Mouse (Mus musculus): ENCODE data around the gene Gm20431.

The Gm20431 gene

DNA sequence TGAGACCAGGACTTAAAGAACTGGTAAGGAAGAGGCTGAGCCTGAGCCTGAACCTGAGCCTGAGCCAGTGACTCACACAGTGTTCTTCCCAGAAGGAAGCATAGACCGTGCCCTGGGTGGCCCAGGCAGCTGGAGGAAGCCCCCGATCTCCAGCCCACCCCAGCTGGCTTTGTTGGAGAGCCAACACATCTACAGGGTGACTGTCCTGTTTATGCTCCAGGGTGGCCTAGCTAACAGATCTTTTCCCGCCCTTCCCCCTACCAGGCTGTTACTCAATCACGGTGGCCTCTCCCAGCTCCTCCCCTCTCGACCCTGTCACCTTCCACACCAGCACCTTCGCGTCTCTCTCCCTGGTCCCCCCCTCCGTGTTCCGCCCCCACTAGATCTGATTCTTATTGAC lies 74.3 kb downstream of the Gm20431 start:
- in situ Hi-C loops (cut with MboI; ENCODE audit: unreplicated experiment in 2 of 2): no loop called here

DNA sequence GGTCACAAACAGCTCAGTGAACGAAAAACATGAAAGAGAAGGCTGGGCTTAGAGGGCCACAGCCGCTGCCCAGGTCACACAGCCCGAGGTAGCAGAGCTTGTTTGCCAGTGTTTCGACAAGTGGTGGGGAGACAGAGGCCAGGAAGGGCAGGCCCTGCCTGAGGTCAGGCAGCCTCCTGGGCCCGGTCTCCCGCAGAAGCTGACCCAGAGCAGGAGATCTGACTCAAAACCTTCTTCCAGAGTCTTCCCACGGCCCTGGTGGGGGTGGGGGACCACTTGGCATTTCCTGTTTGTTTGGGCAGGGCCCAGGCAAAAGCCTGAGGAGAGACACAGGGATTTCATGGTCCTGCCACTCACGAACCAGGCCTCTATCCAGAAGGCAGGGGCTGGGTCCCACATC lies 75.3 kb downstream of the Gm20431 start:
- in situ Hi-C loops (cut with MboI; ENCODE audit: unreplicated experiment in 2 of 2): no loop called here

DNA sequence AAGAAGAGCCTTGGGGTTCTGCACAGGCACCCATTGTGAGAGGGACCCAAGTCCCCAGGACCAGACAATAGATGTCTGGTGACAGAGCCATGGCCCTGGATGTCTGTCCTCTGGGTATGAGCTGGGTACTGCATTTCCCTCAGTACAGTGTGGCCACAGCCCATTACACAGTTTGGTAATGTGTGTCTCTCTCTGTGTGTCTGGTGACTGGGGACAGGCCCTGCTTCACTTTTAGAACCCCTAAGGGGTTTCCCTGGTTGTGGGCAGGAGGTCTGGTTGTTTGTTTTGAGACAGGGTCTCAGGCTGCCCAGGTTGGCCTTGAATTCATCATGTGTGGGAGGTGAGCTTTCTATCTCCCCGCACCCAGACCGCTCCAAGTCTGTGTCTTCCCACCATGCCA lies 76.0 kb downstream of the Gm20431 start:
- in situ Hi-C loops (cut with MboI; ENCODE audit: unreplicated experiment in 2 of 2): no loop called here

DNA sequence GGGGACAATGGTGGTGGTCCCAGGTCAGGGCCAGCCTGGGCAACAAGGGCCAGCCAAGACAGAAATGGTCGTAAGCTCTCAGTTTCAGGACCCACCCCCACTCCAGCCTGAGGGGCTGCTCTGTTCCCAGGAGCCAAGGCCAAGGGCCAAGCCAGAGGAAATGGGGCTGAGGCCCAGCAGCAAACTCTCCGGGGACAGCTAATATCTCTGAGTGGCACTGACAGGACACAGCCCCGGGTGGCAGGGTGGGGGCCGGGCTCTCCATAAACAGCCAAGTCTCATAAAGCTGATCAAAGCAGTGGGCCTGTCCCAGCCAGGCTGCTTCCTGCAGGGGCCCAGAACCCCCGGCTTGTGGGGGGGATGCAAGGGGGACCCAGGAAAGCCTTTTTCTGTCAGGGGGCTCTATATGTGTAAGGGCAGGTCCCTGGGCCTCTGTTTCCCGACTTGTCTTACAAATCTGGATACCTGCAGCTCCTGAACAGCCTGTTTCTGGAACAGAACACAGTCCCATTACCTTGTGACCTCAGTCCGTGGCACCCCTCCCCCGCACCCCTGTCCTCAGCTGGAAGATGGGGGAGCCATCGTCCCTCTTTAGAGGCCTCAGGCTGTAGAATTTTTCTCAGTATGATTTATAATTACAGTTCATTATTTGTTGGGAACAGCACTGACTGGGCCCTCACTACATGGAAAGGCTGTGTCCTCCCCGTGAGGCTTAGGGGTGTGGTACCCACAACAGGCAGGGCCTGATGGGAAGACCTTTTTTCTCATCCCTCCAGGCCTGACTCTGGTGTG lies 77.9 kb downstream of the Gm20431 start:
- in situ Hi-C loops (cut with MboI; ENCODE audit: unreplicated experiment in 2 of 2): no loop called here

DNA sequence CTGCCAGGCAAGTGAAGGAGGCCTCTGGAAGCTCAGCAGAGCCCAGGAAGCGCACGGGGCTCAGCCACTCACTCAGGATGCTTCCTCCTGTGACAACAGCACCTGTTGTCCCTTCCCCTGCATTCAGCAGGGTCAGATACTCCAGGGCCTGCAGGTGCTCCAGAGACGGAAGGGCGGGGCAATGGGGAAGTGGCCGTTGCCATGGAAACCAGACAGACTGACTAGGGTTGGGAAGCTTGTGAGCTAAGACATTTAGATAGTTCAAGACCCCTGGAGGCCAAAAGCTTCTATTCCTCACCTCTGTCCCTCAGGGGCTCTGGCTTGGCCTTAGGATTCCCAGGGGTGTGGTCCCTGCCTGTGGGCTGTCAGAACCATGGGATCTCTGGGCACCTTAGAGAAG lies 82.8 kb downstream of the Gm20431 start:
- in situ Hi-C loops (cut with MboI; ENCODE audit: unreplicated experiment in 2 of 2): no loop called here

DNA sequence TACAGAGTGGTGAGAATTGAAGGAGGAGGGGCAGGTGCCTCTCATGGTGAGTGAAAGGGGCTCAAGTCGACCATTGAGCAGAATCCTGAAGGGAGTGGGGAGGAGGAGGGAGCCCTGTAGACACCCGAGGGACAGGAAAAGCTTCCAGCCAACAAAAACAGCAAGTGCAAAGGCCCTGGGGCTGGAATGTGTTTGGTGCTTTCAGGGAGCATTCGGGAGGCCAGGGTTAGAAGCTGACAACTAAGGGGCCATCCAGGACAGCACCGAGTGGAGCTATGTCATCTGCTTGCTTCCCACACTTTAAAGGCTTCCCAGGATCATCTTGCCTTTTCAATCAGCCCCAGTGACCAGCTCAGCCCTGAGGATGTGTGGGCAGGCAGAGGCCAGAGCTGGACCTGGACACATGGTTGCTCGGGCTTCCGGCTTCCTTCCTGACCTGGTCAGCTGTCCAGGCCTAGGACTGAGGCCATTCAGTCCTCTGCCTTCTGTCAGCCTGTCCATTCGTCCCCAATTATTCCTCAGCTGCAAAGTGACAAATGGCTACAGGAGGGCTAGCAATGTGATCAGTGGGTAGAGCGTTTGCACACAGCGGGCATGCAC lies 84.0 kb downstream of the Gm20431 start:
- in situ Hi-C loops (cut with MboI; ENCODE audit: unreplicated experiment in 2 of 2): no loop called here

DNA sequence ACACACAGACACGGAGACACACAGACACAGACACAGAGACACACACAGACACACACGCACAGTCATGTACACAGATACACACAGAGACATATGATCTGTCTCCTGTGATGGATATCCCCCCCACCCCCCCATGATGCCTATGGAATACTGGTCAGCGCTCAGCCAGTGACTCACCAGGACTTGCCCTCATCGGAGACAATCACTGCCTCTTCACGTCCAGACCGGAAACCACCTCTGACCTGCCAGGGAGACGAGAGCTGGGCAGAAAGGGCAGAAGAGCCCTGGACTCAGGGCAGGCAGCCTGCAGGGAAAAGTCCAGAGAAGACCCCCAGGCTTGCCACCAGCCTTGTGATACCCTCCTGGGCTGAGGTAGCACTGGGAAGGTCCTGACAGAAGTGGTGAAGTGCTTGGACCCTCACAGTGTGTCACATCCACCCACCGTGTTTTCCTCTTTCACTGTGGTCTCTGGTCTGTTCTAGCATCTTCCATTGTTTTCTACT lies 85.1 kb downstream of the Gm20431 start:
- in situ Hi-C loops (cut with MboI; ENCODE audit: unreplicated experiment in 2 of 2): no loop called here

DNA sequence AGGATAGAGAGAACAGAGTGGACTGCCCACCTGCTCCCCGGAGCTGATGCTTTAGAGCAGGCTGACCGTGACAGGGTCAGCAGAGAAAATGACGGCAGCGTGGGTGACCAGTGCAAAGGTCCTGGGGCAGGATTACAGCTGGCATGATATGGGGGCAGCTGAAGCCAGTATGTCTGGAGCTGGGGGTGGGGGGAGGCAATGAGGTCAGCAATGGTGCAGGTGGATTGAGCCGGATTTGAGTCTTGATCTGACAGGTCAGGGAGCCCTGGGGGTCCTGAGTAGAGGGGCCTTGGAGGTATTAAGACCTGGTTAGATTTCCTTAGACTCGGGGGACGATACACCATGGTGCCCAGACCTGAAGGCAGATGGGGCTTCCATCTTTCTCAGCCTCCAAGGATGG lies 85.7 kb downstream of the Gm20431 start:
- in situ Hi-C loops (cut with MboI; ENCODE audit: unreplicated experiment in 2 of 2): no loop called here

DNA sequence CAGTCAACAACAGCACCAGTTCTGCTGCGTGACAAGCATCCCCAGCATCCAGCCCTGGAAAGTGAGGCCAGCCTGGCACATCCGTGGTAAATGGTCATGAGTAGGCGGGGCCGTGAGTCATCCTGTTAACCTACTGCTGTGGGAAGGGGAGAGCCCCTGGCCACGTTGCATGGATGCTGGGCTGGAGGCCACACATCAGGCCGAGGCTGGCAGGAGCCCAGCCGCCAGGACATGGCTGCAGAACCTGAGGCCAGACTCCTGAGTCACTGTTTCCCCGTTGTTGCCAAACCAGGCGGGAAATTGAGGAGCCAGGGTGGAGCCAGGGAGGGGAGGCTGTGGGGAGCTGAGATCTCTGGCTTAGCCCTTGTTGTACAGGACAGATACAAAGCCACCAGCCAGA lies 86.5 kb downstream of the Gm20431 start:
- in situ Hi-C loops (cut with MboI; ENCODE audit: unreplicated experiment in 2 of 2): no loop called here

DNA sequence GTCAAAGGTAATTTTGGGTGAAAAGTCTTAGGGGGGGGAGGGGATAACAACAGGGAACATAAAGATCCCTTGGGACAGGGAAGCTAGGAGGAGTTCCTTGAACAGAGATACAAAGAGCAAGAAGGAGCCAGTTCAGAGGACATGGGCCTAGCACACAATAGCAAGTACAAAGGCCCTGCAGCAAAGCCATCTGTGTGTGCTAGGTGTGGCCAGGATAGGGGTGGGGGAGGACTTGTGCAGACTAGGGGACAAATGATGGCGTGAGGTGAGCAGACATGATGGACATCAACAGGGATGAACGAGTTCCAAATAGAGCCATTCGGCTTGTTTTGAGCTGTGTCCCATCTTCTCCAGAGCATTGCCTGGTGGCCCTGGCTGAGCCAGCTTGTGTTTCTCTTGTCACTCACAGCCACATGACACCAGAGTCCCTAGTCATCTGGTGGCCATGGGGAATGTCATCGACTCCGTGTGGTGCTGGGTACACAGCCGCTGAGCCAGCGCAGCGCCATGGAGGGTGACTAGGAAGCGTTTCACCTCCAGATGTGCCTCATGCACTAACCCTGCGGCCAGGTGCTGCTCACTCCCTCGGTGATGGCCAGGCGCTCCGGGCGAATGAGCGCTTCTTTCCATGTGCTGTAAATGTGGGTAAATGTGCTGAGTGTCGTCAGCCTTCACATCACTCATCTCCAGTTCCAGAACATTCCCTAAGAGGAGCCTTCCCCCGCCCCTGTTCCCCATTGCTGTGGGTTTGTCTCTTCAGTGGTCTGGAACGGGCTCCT lies 89.7 kb downstream of the Gm20431 start:
- in situ Hi-C loops (cut with MboI; ENCODE audit: unreplicated experiment in 2 of 2): no loop called here

DNA sequence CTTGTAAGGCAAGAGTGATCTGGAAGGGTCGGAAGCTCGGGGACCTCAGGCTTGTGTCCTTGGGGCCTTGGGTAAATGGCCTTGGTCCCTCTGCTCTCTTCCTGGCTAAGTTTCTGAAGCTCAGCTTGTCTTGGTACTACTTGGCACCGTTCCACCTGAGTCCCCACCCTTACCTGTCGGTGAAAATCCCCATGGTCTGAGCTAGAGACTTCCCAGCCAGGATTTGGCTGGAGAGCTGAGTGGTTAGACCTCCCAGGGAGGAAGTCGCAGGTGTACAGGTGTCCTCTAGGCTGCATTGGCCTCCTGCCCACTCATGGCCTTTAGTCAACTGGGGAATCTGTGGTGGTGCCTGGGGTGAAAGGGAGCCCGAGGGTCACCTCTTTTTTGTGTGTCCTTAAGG lies 90.5 kb downstream of the Gm20431 start:
- in situ Hi-C loops (cut with MboI; ENCODE audit: unreplicated experiment in 2 of 2): no loop called here

DNA sequence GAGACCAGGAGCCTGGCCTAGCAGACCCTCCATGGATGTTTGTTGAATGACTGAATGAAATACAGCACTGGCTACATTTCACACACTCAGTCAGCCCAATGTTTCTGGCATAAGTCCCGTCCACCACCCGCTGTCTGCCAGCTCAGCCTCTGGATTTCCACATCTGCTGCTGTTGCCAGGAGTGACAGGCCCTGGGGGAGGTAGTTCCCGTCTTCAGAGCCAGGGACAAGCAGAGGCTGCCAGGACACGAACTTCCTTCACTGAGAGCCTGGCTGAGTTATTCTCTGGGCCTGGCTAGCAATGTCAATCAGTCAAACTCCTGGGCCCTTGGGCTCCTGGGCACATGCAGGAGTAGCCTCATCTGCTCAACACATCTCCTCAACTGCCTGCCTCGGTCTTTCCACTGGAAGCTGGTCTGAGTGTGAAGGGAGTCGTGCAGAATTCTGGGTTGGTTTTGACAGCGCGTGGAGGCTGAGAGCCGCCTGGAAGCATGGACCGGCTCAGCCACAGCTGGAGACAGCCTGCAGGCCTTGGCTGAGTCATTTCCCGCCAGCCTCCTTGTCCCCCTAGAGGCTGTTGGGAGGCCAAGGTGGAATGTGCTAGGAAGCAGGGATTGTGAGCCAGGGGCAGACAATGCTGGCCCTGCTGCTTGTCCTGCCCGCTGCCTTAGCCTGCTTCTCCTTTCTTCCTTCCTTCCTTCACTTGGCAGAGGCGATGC lies 91.2 kb downstream of the Gm20431 start:
- in situ Hi-C loops (cut with MboI; ENCODE audit: unreplicated experiment in 2 of 2): no loop called here

DNA sequence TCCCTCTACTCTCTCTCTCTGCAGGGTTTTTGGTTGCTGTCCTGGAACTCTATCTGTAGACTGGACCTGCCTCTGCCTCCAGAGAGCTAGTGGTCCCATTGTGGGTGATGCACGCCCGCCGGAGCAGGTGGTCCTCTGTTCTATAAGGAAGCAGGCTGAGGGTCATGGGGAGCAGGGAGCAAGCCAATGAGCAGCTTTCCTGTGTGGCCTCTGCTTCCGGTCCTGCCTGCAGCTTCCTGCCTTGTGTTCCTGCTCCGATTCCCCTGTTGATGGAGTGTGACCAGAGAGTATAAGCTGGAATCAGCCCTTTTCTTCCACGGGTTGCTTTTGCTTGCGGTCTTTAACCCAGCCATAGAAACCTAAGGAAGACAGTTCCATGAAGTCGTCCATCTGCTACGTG lies 93.2 kb downstream of the Gm20431 start:
- in situ Hi-C loops (cut with MboI; ENCODE audit: unreplicated experiment in 2 of 2): no loop called here

DNA sequence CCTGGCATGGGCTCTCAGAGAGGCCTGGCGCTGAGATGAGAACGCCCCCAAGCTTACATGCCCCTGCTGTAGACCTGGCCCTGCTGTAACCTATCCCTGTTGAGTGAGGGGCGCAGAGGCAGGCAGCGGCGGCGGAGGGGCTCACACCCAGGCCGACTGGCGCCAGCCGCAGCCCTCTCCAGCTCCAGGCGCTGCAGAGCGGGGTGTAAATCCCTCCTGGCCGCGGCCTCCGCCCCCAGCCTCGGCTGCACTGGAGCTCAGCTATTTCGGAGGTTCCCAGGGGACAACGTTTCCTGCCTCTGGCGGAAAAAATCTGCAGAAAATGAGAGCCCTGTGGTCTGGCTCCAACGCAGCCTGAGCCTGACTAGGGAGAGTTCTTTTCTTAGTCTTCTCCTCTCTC lies 95.6 kb downstream of the Gm20431 start:
- in situ Hi-C loops (cut with MboI; ENCODE audit: unreplicated experiment in 2 of 2): no loop called here

DNA sequence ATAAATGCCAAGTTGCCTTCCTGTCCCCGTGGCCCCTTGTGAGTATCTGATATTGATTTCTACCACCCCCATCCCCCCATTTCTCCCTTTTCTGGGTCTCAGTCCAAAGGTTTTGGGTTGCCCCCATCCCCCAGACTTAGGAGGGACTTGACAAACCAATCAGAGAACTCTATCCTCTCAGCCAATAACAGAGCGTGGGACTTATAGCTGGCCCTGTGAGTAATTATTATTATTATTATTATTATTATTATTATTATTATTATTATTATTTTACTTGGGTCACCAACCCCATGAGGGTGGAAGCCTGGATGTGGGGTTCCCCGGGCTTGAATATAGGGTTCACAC lies 96.0 kb downstream of the Gm20431 start:
- in situ Hi-C loops (cut with MboI; ENCODE audit: unreplicated experiment in 2 of 2): no loop called here

DNA sequence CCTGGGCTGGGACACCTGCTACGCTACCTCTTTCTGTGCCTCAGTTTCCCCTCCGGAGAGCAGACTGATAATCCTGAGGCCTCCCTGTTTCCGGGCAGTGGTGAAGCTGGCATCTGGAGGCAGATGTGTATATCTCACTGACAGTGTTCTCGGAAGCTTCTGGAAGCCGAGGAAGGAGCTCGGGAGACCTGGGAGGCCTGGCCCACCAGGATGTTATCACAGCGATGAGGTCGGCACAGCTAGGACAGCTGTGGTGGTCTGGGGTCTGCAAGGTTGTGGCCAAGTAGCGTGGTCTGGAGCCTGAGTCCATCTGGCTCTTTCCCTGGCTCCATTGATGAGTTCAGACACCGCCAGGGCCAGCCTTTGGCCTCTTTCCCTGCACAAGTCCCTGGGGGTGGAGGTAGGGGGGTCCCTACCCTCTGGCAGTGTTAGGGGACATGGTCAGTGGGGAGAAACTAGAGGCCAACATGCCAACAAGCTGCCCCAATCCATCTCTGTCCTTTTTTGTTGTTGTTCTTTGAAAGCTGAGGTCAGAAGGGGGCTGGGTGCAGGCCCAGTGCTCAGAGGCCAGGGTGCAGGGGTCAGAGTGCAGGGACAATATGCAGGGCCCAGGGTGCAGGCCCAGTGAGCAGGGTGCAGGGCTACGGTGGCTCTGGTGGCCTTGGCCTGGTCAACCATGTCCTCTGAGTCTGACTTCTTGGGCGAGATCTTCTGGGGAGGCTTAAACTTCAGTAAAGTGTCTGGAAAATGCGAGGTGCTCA lies 96.6 kb downstream of the Gm20431 start:
- in situ Hi-C loops (cut with MboI; ENCODE audit: unreplicated experiment in 2 of 2): no loop called here

DNA sequence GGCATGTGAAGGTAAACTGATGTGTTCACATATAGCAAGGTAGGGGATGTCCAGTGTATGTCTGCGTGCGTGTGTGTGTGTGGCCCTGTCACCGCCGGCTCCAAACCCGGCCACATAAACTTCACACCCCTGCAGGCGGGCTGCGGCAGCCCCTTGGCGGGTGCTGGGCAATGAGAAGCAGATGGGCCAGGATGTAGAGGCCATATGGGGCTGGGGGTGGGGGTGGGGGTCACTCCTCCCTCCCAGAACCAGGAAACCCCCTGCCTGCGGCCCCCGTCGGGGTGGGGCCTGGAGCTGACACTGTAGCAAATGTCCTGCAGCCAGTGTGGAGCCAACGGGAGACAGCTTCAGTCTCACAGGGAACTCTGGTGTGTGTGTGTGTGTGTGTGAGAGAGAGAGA lies 97.6 kb downstream of the Gm20431 start:
- in situ Hi-C loops (cut with MboI; ENCODE audit: unreplicated experiment in 2 of 2): no loop called here

DNA sequence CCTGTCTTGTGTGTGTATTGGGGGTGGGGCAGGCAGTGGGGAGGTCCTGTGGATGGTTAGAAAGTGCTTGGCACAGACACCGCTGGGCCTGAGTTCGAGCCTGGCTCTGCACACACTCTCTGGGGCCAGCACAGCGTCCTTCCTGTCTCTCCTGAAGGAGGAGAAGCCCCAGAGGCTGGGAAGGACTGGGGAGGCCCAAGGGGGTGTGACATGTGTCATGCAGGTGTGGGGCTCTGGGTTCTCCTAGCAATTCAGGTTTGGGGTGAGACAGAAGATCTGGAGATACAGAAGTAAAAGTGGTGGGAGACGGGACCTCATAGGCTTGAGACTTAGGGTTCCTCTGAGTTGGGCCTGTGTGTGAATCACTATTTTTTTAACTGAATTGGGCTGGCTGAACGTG lies 98.3 kb downstream of the Gm20431 start:
- in situ Hi-C loops (cut with MboI; ENCODE audit: unreplicated experiment in 2 of 2): no loop called here

DNA sequence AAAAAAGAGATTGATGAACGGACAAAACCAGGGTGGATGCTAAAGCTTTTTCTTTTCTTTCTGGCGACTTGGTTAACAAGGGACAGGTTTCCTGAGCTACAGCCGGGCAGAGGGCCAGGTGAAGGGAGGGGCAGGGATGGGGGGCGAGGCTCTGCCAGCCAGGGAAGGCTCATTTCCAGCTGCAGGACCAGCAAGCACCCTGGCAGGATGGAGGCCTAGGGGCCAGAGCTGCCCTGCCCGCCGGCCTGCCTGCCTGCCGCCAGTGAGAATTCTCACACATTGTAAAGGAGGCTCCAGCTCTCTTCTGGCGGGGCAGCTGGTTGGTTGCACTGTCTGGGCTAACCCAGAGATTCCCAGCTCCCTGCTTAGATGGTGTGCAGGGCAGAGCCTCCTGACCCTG lies 99.2 kb downstream of the Gm20431 start:
- in situ Hi-C loops (cut with MboI; ENCODE audit: unreplicated experiment in 2 of 2): no loop called here

DNA sequence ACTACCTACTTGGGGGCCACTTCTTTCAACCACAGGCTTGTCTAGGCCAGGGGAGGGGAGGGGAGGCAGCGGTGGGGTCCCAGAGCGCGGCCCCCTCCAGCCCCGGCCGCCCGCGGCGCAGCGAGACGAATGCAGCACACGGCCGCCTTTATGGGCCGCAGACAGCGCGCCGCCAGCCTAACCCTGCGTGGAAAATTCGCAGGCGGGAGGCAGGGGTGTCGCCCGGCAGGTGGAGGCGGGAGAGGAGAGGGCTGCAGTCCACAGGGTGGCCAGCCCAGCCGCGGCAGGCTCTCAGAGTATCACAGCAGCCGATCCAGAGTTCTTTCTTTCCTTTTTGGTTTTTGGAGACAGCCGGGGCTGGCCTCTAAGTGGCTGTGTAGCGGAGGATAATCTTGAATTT lies 101.9 kb downstream of the Gm20431 start:
- in situ Hi-C loops (cut with MboI; ENCODE audit: unreplicated experiment in 2 of 2): no loop called here

Measured in v-Abl transformed pro-B cells (cell line).